Mouse (Mus musculus) central nervous system, embryonic 11.5 days (tissue): ENCODE data around the gene Zfp688. TPM values are rescaled to one million over a fixed set of nuclear protein-coding genes. Genes with fewer than 3 reads are reported as not detected.

Experiments used
- polyA plus RNA-seq: library from polyadenylated mRNA; depleted of rRNA; stranded (reverse); fragments of >200 nt; gene quantifications from 2 replicates; pipeline ENCODE4 v1.2.3, GENCODE M21; 2012; rRNA removed

The Zfp688 gene
- 18.0 and 18.7 TPM in 2 replicates for polyA plus RNA-seq

DNA sequence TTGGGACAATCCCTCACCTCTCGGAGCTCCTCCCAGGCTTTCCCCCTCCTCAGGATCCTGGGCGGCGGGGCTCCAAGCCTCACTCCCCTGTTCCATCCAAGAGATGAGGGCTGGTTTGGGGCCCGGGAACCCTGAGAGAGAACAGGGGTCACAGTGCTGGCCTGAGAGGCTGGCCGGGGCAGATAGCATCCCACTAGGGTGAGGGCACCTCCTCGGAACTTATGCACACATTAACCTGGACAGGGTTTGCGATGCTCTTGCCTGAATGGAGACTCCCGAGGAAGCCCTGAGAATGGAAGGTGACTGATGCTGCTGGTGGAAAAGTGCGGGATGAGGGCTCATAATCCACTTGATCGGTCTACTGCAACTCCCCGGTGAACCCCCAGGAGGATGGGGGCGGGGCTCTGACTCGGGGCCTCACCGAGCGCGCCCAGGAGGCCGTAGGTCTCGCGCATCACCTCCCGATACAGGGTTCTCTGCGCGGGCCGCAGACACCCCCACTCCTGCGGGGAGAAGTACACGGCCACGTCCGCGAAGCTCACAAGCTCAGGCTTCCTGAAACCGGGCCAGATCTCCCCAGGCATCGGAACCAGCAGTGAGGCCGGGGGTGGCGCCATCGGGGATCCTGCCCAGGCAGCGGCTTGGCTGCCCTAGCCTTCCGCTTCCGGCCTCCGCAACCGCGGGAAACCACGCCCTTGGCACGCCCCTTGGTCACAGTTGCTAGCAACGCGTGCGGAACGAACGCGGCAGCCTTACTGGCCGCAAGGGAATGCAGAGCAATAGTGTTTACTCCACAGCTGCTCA lies at the start of gene Zfp688:
Gene Zfp688, minus strand, starts transcription at position 681 of the 804 bp plus-strand sequence.

GRCm38 (mm10) chr7:127459311-127459710 lies 37.4 kb upstream of the Zfp688 start, which contains the start of gene Prr14:
Gene Prr14 (plus strand): TSS chr7:127459611.

GRCm38 (mm10) chr7:127448521-127449300 lies 26.8 kb upstream of the Zfp688 start, which contains the start of gene Zfp689:
Gene Zfp689 (minus strand): TSS chr7:127449158.

GRCm38 (mm10) chr7:127406002-127406987 lies 15.6 kb downstream of the Zfp688 start, which contains the start of gene Zfp764:
Gene Zfp764 (minus strand): TSS chr7:127406822.

GRCm38 (mm10) chr7:127393157-127393943 lies 28.5 kb downstream of the Zfp688 start, which contains the start of gene E430018J23Rik:
Gene E430018J23Rik (minus strand): TSS chr7:127393629.

DNA sequence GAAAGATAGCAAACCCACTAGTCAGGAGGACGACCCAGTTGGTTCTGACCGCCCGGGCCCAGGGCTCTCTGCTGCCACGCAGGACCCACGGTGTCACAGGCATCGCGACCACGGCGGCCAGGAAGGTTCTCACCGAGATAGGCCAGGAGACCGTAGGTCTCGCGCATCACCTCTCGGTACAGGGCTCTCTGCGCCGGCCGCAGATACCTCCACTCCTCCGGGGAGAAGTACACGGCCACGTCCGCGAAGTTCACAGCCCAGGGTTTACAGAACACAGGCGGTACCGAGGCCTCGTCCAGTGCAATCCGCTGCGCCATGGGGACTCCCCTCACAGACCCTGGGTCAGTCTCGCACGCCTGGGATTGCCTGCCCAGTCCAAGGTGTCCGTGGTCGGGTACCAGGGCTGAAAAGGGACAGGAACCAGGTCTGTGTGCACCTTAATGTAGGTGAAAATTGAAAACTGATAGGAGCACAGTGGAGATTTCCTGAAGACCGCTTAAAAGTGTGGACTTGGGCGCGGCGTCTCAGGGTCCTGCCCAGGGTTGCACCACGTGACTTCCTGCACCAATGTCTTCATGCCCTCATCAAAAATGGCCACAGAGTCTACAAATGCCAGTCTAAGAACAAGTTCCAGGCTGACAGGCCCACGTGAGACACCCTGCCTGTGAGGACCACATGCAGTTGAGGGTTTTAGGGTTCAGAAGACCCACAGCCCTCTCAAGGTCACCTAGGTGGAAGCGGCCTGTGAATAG lies 35.1 kb downstream of the Zfp688 start, which contains the start of gene 9130019O22Rik:
Gene 9130019O22Rik, minus strand, starts transcription at position 526 of the 752 bp plus-strand sequence.

DNA sequence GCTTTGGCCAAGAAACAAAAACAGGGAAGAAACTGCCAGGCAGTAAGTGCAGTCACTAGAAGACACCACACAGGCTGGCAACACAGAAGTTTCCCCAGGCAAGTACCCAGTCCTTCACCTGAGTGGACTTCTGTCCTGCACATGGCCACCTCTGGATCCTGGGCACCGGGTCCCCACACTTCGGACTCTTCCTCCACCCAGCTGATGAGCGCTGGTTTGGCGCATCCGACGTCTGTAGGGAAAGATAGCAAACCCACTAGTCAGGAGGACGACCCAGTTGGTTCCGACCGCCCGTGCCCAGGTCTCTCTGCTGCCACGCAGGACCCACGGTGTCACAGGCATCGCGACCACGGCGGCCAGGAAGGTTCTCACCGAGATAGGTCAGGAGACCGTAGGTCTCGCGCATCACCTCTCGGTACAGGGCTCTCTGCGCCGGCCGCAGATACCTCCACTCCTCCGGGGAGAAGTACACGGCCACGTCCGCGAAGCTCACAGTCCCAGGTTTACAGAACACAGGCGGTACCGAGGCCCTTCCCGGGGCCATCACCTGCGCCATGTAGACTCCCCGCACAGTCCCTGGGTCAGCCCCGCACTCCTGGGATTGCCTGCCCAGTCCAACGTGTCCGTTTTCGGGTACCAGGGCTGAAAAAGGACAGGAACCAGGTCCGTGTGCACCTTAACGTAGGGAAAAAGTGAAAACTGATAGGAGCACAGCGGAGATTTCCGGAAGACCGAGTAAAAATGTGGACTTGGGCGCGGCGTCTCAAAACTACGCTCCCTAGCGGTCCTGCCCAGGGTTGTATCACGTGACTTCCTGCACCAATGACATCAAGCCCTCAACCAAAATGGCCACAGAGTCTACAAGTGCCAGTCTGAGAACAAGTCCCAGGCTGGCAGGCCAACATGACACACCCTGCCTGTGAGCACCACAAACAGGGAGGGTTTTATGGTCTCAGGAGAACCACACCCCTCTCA lies 46.3 kb downstream of the Zfp688 start, which contains the start of gene Zfp747:
Gene Zfp747, minus strand, starts transcription at position 780 of the 975 bp plus-strand sequence.

Other genes with a start within 250 kb of the Zfp688 start
- gene Cd2bp2, start 226.0 kb downstream of the Zfp688 start, polyA plus RNA-seq, result 152 and 184 TPM in 2 replicates
- gene Tbc1d10b, start 213.6 kb downstream of the Zfp688 start, polyA plus RNA-seq, result 50.6 and 52.5 TPM in 2 replicates
- 12.1 and 97.1 TPM in 2 replicates for gene Mylpf, start 213.2 kb downstream of the Zfp688 start, polyA plus RNA-seq
- 33.8 and 38.9 TPM in 2 replicates for gene Zfp553, start 189.0 kb downstream of the Zfp688 start, polyA plus RNA-seq
- gene Sept1, start 188.9 kb downstream of the Zfp688 start, polyA plus RNA-seq, result 35.5 and 61.6 TPM in 2 replicates
- 66.0 and 76.1 TPM in 2 replicates for gene Zfp771, start 177.8 kb downstream of the Zfp688 start, polyA plus RNA-seq
- gene Dctpp1, start 161.4 kb downstream of the Zfp688 start, polyA plus RNA-seq, result 125 and 147 TPM in 2 replicates
- gene Sephs2, start 148.0 kb downstream of the Zfp688 start, polyA plus RNA-seq, result 31.3 and 38.0 TPM in 2 replicates
- gene Itgal, start 125.8 kb downstream of the Zfp688 start, polyA plus RNA-seq, result 1.0 and 1.4 TPM in 2 replicates
- 33.5 and 37.3 TPM in 2 replicates for gene Zfp768, start 76.5 kb downstream of the Zfp688 start, polyA plus RNA-seq
- 7.2 and 7.9 TPM in 2 replicates for gene Zfp747, start 46.0 kb downstream of the Zfp688 start, polyA plus RNA-seq
- 2.7 and 3.5 TPM in 2 replicates for gene 9130019O22Rik, start 34.9 kb downstream of the Zfp688 start, polyA plus RNA-seq
- 5.4 and 7.4 TPM in 2 replicates for gene E430018J23Rik, start 28.4 kb downstream of the Zfp688 start, polyA plus RNA-seq
- gene Zfp764, start 15.2 kb downstream of the Zfp688 start, polyA plus RNA-seq, result 4.3 and 5.6 TPM in 2 replicates
- 10.8 and 12.9 TPM in 2 replicates for gene Zfp689, start 27.1 kb upstream of the Zfp688 start, polyA plus RNA-seq
- gene Prr14, start 37.5 kb upstream of the Zfp688 start, polyA plus RNA-seq, result 68.6 and 71.9 TPM in 2 replicates
- 31.3 and 33.7 TPM in 2 replicates for gene Fbrs, start 57.1 kb upstream of the Zfp688 start, polyA plus RNA-seq
- gene Srcap, start 89.9 kb upstream of the Zfp688 start, polyA plus RNA-seq, result 27.1 and 30.8 TPM in 2 replicates
- gene Gm42715, start 97.5 kb upstream of the Zfp688 start, polyA plus RNA-seq, result 28.0 and 80.1 TPM in 2 replicates
- 0.14 TPM in 1 of 2 replicates, not detected in the other for gene Tmem265, start 139.3 kb upstream of the Zfp688 start, polyA plus RNA-seq
- 79.1 and 101 TPM in 2 replicates for gene Phkg2, start 151.3 kb upstream of the Zfp688 start, polyA plus RNA-seq
- 13.9 and 14.3 TPM in 2 replicates for gene Ccdc189, start 166.5 kb upstream of the Zfp688 start, polyA plus RNA-seq
- 53.8 and 65.4 TPM in 2 replicates for gene Rnf40, start 166.7 kb upstream of the Zfp688 start, polyA plus RNA-seq
- 37.7 and 70.8 TPM in 2 replicates for gene Zfp629, start 193.7 kb upstream of the Zfp688 start, polyA plus RNA-seq